Mouse (Mus musculus) small intestine, adult 2 months (tissue): ENCODE data around the gene Lman1l. TPM values are rescaled to one million over a fixed set of nuclear protein-coding genes. Genes with fewer than 3 reads are reported as not detected.

Source experiments
- H3K27ac ChIP-seq: fragments of 200-500 bp; 2 replicates; pipeline ENCODE4 v1.5.1; 2012; ENCODE audit warnings: low read depth, low read length, control low read depth, inconsistent platforms; ENCODE audit not compliant: insufficient read depth
- H3K27me3 ChIP-seq: fragments of 200-500 bp; 2 replicates; pipeline ENCODE4 v1.6.1; 2012; ENCODE audit warnings: mild to moderate bottlenecking, moderate library complexity, low read length, inconsistent platforms; ENCODE audit not compliant: control insufficient read depth, insufficient read depth
- H3K36me3 ChIP-seq: fragments of 200-500 bp; 2 replicates; pipeline ENCODE4 v1.6.1; 2012; ENCODE audit warnings: mild to moderate bottlenecking, low read length, control low read depth, inconsistent platforms; ENCODE audit not compliant: control insufficient read depth, insufficient read depth
- H3K4me1 ChIP-seq: fragments of 200-500 bp; 2 replicates; pipeline ENCODE4 v1.6.1; 2012; ENCODE audit warnings: low read length, inconsistent platforms, mixed read lengths; ENCODE audit not compliant: control insufficient read depth, insufficient read depth, insufficient read length
- H3K4me3 ChIP-seq: fragments of 200-500 bp; 2 replicates; pipeline ENCODE4 v1.5.1; 2012; ENCODE audit warnings: low read depth, mild to moderate bottlenecking, control low read depth, inconsistent platforms, low read length, moderate library complexity
- CTCF ChIP-seq: fragments of 200-500 bp; IDR thresholded peaks from 2 replicates; pipeline ENCODE4 v1.5.1; 2012; ENCODE audit warnings: low read depth, mild to moderate bottlenecking, control low read depth, inconsistent platforms, low read length, moderate library complexity, mixed read lengths; ENCODE audit not compliant: insufficient replicate concordance, insufficient read length; ENCODE audit errors: extremely low read depth
- POLR2A ChIP-seq: fragments of 200-500 bp; IDR thresholded peaks from 2 replicates; pipeline ENCODE4 v1.6.1; 2012; ENCODE audit warnings: low read depth, mild to moderate bottlenecking, control low read depth, inconsistent platforms, low read length, moderate library complexity
- WGBS: fragments of 180-500 bp; shearing (Covaris S2); methylation state at CpG from one replicate; pipeline ENCODE4 v1.1.7; 2018; 5-methylcytosine and 5-hydroxymethylcytosine counted together
- polyA plus RNA-seq: library from polyadenylated mRNA; depleted of rRNA; stranded (reverse); fragments of >200 nt; gene quantifications from 2 replicates; pipeline ENCODE4 v1.2.3, GENCODE M21; 2012; rRNA removed

Gene Lman1l
- polyA plus RNA-seq, result 0.08 TPM in 1 of 2 replicates, not detected in the other

- Histone ChIP-seq H3K27ac (no peak within 1 kb of the TSS), H3K4me1 (peaks cover 21% of the 10 kb centered on the region), H3K27me3 (no peaks in the 10 kb centered on the region), H3K36me3 (peaks cover 7% of the 10 kb centered on the region; the same call in 1 of the 2 replicates), H3K4me3 (no peak within 1 kb of the TSS)
- 76% methylated on average over 5 of the region's 5 CpGs for WGBS
- TF ChIP-seq CTCF (no peak), POLR2A (no peak)
Observed at GRCm38 (mm10) chr9:57620674-57621073, at the start of gene Lman1l. Gene Lman1l (minus strand): TSS chr9:57620774.

GRCm38 (mm10) chr9:57669566-57669965, 49.0 kb upstream of the Lman1l start:
- WGBS, result 93% methylated on average over 3 of the region's 3 CpGs
- Histone ChIP-seq H3K4me3 (no peak overlapping the region), H3K27ac (no peak overlapping the region), H3K4me1 (peaks cover 15% of the 10 kb centered on the region), H3K27me3 (no peaks in the 10 kb centered on the region), H3K36me3 (no peaks in the 10 kb centered on the region)
- no peak for TF ChIP-seq CTCF
- no peak for TF ChIP-seq POLR2A

- H3K27ac ChIP-seq, result no peak overlapping the region
- no peak overlapping the region for H3K4me3 ChIP-seq
- H3K4me1 ChIP-seq, result peaks cover 16% of the 10 kb centered on the region
- TF ChIP-seq CTCF, result no peak
- TF ChIP-seq POLR2A, result no peak
- 5% methylated on average over 1 of the region's 1 CpGs for WGBS
- no peaks in the 10 kb centered on the region for H3K36me3 ChIP-seq
- H3K27me3 ChIP-seq, result no peaks in the 10 kb centered on the region
Observed at GRCm38 (mm10) chr9:57668277-57668676, 47.7 kb upstream of the Lman1l start.

GRCm38 (mm10) chr9:57667817-57668216, 47.2 kb upstream of the Lman1l start:
- no peak for TF ChIP-seq CTCF
- TF ChIP-seq POLR2A, result no peak
- H3K36me3 ChIP-seq, result no peaks in the 10 kb centered on the region
- H3K27ac ChIP-seq, result no peak overlapping the region
- peaks cover 16% of the 10 kb centered on the region for H3K4me1 ChIP-seq
- WGBS, result 63% methylated on average over 11 of the region's 11 CpGs
- no peaks in the 10 kb centered on the region for H3K27me3 ChIP-seq
- no peak overlapping the region for H3K4me3 ChIP-seq

- H3K4me1 ChIP-seq, result peaks cover 16% of the 10 kb centered on the region
- TF ChIP-seq POLR2A (no peak), CTCF (no peak)
- WGBS, result 67% methylated on average over 3 of the region's 3 CpGs
- no peaks in the 10 kb centered on the region for H3K27me3 ChIP-seq
- no peak overlapping the region for H3K4me3 ChIP-seq
- no peaks in the 10 kb centered on the region for H3K36me3 ChIP-seq
- no peak overlapping the region for H3K27ac ChIP-seq
Observed at GRCm38 (mm10) chr9:57667136-57667535, 46.6 kb upstream of the Lman1l start.

GRCm38 (mm10) chr9:57666536-57666935, 46.0 kb upstream of the Lman1l start:
- no peaks in the 10 kb centered on the region for H3K27me3 ChIP-seq
- TF ChIP-seq CTCF (no peak), POLR2A (no peak)
- H3K27ac ChIP-seq, result no peak overlapping the region
- peaks cover 16% of the 10 kb centered on the region for H3K4me1 ChIP-seq
- 40% methylated on average over 8 of the region's 8 CpGs for WGBS
- no peak overlapping the region for H3K4me3 ChIP-seq
- H3K36me3 ChIP-seq, result no peaks in the 10 kb centered on the region

- Histone ChIP-seq H3K4me1 (peaks cover 18% of the 10 kb centered on the region), H3K27ac (no peak overlapping the region), H3K4me3 (no peak overlapping the region), H3K27me3 (no peaks in the 10 kb centered on the region), H3K36me3 (no peaks in the 10 kb centered on the region)
- no peak for TF ChIP-seq POLR2A
- TF ChIP-seq CTCF, result no peak
- 34% methylated on average over 7 of the region's 7 CpGs for WGBS
Observed at GRCm38 (mm10) chr9:57664616-57665015, 44.0 kb upstream of the Lman1l start.

GRCm38 (mm10) chr9:57661552-57661951, 41.0 kb upstream of the Lman1l start:
- TF ChIP-seq POLR2A (no peak), CTCF (no peak)
- 43% methylated on average over 3 of the region's 3 CpGs for WGBS
- H3K4me1 ChIP-seq, result peaks cover 7% of the 10 kb centered on the region
- no peak overlapping the region for H3K27ac ChIP-seq
- no peaks in the 10 kb centered on the region for H3K27me3 ChIP-seq
- H3K36me3 ChIP-seq, result no peaks in the 10 kb centered on the region
- no peak overlapping the region for H3K4me3 ChIP-seq
